Mouse (Mus musculus) CD4-positive, CD25-positive, alpha-beta regulatory T cell, adult 2 months (primary cell): ENCODE measurements at regions not wholly inside any gene's neighbourhood (a gene's known extent, or its start where the extent isn't known, plus 50 kb on each side); places are given as distances from the start of the nearest gene placed in this dataset.

Source experiments
- DNase-seq: peaks from one replicate; pipeline ENCODE4 v3.0.0-alpha.2; 2012; ENCODE audit warnings: low read depth, low spot score

DNA sequence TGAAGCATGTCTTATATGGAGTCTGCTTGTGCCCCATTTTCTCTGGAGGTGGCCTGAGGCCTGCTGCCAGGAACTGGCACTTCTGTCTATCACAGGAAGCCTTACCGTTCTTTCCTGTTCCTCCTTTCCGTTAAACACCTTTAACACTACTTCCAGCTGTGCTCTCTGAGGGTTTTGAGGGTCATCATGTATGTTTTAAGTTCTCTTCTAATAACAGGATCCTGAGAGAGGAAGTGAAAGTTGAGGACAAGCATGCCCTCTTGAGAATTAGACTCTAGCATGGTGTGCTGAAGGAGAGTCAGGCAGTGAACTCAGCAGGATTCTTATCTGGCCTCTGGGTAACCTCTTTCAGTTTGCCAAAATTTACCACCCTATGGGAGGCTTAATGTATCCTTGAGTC lies 418.0 kb upstream of the 9430069I07Rik start:
- no peak for DNase-seq

DNA sequence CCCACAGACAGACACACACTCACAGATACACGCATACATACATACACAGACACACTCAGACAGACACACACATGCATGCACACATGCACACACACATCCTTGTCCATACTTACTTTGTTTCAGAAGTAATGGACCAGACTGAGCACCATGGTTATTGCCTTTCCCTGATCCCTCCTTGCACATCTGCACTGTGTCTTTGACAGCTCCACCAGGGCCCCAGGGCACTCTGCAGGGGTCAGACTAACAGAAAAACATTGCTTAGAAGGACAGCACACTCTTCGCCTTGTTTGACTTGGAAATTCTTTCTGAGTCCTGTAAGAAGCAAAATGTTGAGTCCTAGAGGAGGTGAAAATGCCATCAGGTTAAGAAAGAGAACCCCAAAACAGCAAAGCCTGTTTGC lies 394.1 kb upstream of the 9430069I07Rik start:
- DNase-seq: no peak

DNA sequence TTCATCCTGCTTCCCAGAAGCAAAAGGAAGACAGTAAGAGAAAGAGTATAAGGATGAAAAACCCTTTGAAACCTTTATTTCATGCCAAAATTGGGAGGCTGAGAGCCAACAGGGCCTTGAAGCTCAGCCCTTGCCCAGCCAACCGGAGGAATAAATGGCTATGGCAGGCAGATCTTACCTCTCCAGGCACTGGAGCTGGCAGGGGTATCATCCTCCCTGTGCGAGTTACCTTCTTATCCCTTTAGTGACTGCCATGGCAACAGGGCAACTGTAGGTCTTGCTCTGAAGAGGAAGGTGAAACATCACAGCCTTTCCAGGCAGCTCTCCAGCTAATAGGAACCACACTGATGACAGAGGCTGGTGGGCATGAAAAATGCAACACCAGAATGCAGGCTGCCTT lies 393.3 kb upstream of the 9430069I07Rik start:
- no peak for DNase-seq

DNA sequence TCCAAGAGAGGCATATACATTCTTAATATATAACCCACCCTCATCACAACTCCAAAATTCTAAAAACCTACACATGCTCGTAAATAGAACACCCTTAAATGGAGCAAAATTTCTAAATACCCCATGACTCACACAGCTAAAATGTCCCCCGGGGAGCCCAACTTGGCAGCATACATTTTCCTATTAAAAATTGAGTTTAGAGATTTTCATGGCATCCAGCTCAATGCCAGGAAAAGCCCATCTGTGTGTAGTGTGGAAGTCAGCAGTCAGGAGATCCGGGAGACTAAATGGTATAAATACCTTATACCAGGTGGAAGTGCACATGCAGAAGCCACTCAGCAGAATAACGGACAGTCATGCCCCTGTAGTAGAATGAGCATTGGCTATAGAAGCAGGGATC lies 389.4 kb upstream of the 9430069I07Rik start:
- DNase-seq: no peak

DNA sequence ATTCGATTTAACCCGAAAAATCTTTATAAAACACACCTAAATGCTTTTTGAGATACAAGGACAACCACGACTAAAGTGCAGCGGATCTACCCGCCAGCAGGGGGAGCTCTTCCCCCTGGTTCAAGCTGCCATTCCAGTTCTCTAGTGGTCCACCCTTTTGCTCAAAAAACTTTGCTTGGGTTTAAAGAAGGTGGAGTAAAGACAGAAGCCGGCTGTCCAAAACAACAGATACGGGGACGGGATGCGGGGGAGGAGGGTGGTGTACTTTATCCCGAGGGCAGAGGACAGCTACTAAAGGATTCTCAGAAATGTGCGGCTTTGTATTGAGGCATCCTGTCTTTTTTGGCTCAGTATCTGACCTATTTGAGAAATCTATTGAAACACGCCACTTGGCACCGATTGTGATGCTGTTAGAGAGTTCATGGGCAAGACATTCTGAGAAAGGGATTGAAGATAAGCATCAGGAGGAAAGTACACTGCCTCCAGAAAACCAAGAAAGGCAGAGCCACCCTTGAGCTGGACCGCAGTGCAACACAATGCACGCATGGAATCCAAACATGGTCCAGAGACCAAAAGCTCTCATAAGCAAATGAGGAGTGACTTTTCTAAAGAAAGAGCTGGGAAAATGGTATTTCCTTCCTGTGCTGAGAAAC lies 385.6 kb upstream of the 9430069I07Rik start:
- peak; percentile 65 for DNase-seq

DNA sequence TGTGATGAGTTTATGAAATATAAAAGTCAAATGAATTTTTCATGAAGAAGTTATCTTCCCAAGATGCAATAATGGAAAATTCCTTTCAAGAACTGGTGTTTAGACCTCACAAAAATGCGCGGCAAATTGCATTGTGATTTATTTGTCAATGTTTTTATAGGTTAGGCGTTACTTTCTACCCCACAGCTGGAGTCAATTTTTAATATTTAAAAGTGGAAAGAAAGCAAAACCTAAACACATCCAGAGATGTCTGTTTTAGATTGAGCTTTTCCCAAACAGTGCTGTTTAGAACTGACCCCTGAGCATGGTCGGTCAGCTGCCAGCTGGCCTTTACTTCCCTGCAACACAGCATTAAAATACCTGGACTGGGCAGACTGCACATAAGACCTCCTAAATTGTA lies 383.8 kb upstream of the 9430069I07Rik start:
- no peak for DNase-seq
